Mouse (Mus musculus) liver, adult 2 months (tissue): ENCODE results near the gene Gpr143.

Experiments used
- CTCF ChIP-seq: fragments of 200-500 bp; IDR thresholded peaks from 2 replicates; pipeline ENCODE4 v1.5.1; 2011; ENCODE audit warnings: low read depth, low read length, control low read depth
- POLR2A ChIP-seq: fragments of 200-500 bp; IDR thresholded peaks from 2 replicates; pipeline ENCODE4 v1.6.1; 2011; ENCODE audit warnings: low read length, control low read depth; ENCODE audit not compliant: insufficient read depth; ENCODE audit errors: extremely low read depth

- TF ChIP-seq POLR2A (no peak), CTCF (no peak)
These were observed 6.9 kb downstream of the Gpr143 start for GRCm38 (mm10) chrX:152788611-152789010.
